Mouse (Mus musculus): ENCODE results near the gene Nsrp1. TPM values are rescaled to one million over a fixed set of nuclear protein-coding genes. Genes with fewer than 3 reads are reported as not detected.
A peak's percentile ranks its signal among the peaks of the same experiment; 100 is the strongest.

The Nsrp1 gene
- polyA plus RNA-seq, 1 experiment = 1.3 TPM

DNA sequence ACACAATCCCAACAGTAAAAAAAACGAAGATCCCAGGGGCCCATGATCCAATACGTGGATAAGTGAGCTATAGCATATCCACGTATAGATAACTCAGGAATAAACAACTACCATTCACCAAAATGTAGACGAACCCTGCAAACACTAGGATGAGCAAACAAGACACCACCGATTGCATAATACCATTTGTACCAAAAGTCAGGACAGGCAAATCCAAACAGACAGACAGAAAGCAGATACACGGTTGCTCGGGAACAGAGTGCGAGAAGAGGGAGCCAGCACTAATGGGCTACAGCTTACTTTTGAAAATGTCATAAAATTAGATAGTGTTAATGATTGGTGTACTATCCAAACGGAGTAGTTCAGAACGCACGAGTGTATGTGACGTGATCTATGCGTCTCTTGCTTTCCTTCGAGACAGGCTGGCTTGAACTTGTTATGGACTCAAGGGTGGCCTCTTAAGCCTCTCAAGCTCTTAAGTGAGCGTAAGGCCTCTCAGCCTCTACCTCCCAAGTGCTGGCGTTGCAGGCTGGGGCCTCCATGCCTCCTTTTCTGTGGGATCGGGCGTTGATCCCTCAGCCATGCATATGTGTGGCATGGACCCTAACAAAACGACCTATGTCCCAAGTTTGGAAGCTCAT, 20.2 kb upstream of the Nsrp1 start:
- 91% methylated on average over 19 of the region's 19 CpGs for WGBS
- H3K27ac ChIP-seq (ENCODE audit: control insufficient read depth, insufficient read depth, low read length) = no peak overlapping the region

GRCm38 (mm10) chr11:77096991-77097390, 18.8 kb upstream of the Nsrp1 start:
- Histone ChIP-seq H3K4me3 (ENCODE audit: control insufficient read depth, insufficient read depth, low read length) (no peak overlapping the region), H3K27ac (ENCODE audit: control insufficient read depth, insufficient read depth, low read length) (no peak overlapping the region), H3K4me1 (replicated peaks; ENCODE audit: control insufficient read depth, insufficient read depth, low read length) (peaks cover 2% of the 10 kb centered on the region; the same call in 1 of the 2 replicates), H3K27me3 (ENCODE audit: control insufficient read depth, insufficient read depth, low read length) (no peaks in the 10 kb centered on the region), H3K36me3 (ENCODE audit: control insufficient read depth, insufficient read depth, low read length) (no peaks in the 10 kb centered on the region)
- DNase-seq = no peak
- WGBS = 58% methylated on average over 7 of the region's 7 CpGs
- TF ChIP-seq CTCF (IDR thresholded peaks at IDR 0.05; ENCODE audit: borderline replicate concordance, control insufficient read depth, extremely low read depth, insufficient read depth, low read length, poor library complexity) (no peak), POLR2A (IDR thresholded peaks at IDR 0.05; ENCODE audit: control insufficient read depth, extremely low read depth, insufficient read depth, low read length, poor library complexity) (no peak)

More for the DNA sequence above, 20.2 kb upstream of the Nsrp1 start:
- Histone ChIP-seq H3K27me3 (ENCODE audit: control insufficient read depth, insufficient read depth, low read length) (no peaks in the 10 kb centered on the region), H3K36me3 (ENCODE audit: control insufficient read depth, insufficient read depth, low read length) (no peaks in the 10 kb centered on the region), H3K4me1 (replicated peaks; ENCODE audit: control insufficient read depth, insufficient read depth, low read length) (no peaks in the 10 kb centered on the region), H3K4me3 (ENCODE audit: control insufficient read depth, insufficient read depth, low read length) (no peak overlapping the region)
- DNase-seq = no peak
- TF ChIP-seq CTCF (IDR thresholded peaks at IDR 0.05; ENCODE audit: borderline replicate concordance, control insufficient read depth, extremely low read depth, insufficient read depth, low read length, poor library complexity) (no peak), POLR2A (IDR thresholded peaks at IDR 0.05; ENCODE audit: control insufficient read depth, extremely low read depth, insufficient read depth, low read length, poor library complexity) (no peak)

DNA sequence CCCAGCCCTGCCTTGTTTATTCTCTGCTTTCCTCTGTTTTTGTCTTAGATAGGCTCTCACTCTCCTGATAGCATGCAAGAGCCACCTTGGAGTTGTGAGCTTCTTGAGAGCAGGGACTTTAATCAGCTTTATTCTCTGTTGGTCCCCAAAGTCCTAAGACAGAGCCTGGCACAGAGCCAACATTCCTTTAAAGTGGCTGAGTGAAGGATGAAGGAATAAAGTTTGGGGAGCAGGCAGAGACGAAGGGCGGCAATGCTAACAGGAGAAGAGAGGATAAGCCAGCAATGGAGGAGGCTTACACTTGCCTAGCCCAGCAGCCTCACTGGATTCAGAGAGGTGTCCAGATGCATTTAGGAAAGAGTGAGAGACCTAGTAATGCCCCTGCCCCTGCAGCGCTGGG, 18.3 kb upstream of the Nsrp1 start:
- 97% methylated on average over 3 of the region's 3 CpGs for WGBS
- no peaks in the 10 kb centered on the region for H3K27me3 ChIP-seq (ENCODE audit: control insufficient read depth, insufficient read depth, low read length)
- TF ChIP-seq POLR2A (IDR thresholded peaks at IDR 0.05; ENCODE audit: control insufficient read depth, extremely low read depth, insufficient read depth, low read length, poor library complexity) = no peak
- no peak overlapping the region for H3K27ac ChIP-seq (ENCODE audit: control insufficient read depth, insufficient read depth, low read length)
- no peak for DNase-seq
- no peak overlapping the region for H3K4me3 ChIP-seq (ENCODE audit: control insufficient read depth, insufficient read depth, low read length)
- peaks cover 2% of the 10 kb centered on the region; the same call in 1 of the 2 replicates for H3K4me1 ChIP-seq (replicated peaks; ENCODE audit: control insufficient read depth, insufficient read depth, low read length)
- no peaks in the 10 kb centered on the region for H3K36me3 ChIP-seq (ENCODE audit: control insufficient read depth, insufficient read depth, low read length)

- no peaks in the 10 kb centered on the region for H3K27me3 ChIP-seq (ENCODE audit: control insufficient read depth, insufficient read depth, low read length)
- no peak for DNase-seq
- peaks cover 2% of the 10 kb centered on the region; the same call in 1 of the 2 replicates for H3K4me1 ChIP-seq (replicated peaks; ENCODE audit: control insufficient read depth, insufficient read depth, low read length)
- no peaks in the 10 kb centered on the region for H3K36me3 ChIP-seq (ENCODE audit: control insufficient read depth, insufficient read depth, low read length)
- no peak overlapping the region for H3K27ac ChIP-seq (ENCODE audit: control insufficient read depth, insufficient read depth, low read length)
- WGBS = 83% methylated on average over 10 of the region's 10 CpGs
- TF ChIP-seq POLR2A (IDR thresholded peaks at IDR 0.05; ENCODE audit: control insufficient read depth, extremely low read depth, insufficient read depth, low read length, poor library complexity) = no peak
- TF ChIP-seq CTCF (IDR thresholded peaks at IDR 0.05; ENCODE audit: borderline replicate concordance, control insufficient read depth, extremely low read depth, insufficient read depth, low read length, poor library complexity) = no peak
- H3K4me3 ChIP-seq (ENCODE audit: control insufficient read depth, insufficient read depth, low read length) = no peak overlapping the region
Measured at GRCm38 (mm10) chr11:77095206-77095605, 17.0 kb upstream of the Nsrp1 start.

- Histone ChIP-seq H3K4me3 (ENCODE audit: control insufficient read depth, insufficient read depth, low read length) (no peak overlapping the region), H3K36me3 (ENCODE audit: control insufficient read depth, insufficient read depth, low read length) (no peaks in the 10 kb centered on the region), H3K27me3 (ENCODE audit: control insufficient read depth, insufficient read depth, low read length) (no peaks in the 10 kb centered on the region), H3K4me1 (replicated peaks; ENCODE audit: control insufficient read depth, insufficient read depth, low read length) (peaks cover 2% of the 10 kb centered on the region; the same call in 1 of the 2 replicates), H3K27ac (ENCODE audit: control insufficient read depth, insufficient read depth, low read length) (no peak overlapping the region)
- no peak for DNase-seq
- WGBS = 71% methylated on average over 8 of the region's 8 CpGs
- TF ChIP-seq POLR2A (IDR thresholded peaks at IDR 0.05; ENCODE audit: control insufficient read depth, extremely low read depth, insufficient read depth, low read length, poor library complexity) = no peak
- no peak for TF ChIP-seq CTCF (IDR thresholded peaks at IDR 0.05; ENCODE audit: borderline replicate concordance, control insufficient read depth, extremely low read depth, insufficient read depth, low read length, poor library complexity)
Measured at GRCm38 (mm10) chr11:77094136-77094535, 15.9 kb upstream of the Nsrp1 start.

DNA sequence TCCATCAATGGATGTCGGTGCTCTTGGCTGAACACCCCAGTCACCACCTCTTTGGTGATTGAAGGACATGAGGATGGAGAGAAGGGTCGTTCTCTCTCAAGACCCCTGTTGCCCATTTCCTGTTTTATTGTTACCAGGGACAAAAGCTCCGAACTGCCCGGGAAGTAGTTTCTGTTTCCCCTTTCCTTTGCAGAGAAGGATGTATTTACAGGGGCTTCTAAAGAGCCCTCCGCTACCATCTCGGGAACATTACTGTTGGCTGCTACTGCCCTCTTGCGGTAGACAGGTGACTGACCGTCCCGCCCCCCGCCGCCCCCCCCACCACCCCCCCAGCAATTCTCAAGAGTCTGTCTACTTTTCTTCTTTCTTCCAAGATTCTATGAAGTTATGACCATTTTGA, 15.0 kb upstream of the Nsrp1 start:
- no peaks in the 10 kb centered on the region for H3K36me3 ChIP-seq (ENCODE audit: control insufficient read depth, insufficient read depth, low read length)
- TF ChIP-seq CTCF (IDR thresholded peaks at IDR 0.05; ENCODE audit: borderline replicate concordance, control insufficient read depth, extremely low read depth, insufficient read depth, low read length, poor library complexity) (no peak), POLR2A (IDR thresholded peaks at IDR 0.05; ENCODE audit: control insufficient read depth, extremely low read depth, insufficient read depth, low read length, poor library complexity) (no peak)
- 2% methylated on average over 11 of the region's 11 CpGs for WGBS
- H3K27me3 ChIP-seq (ENCODE audit: control insufficient read depth, insufficient read depth, low read length) = no peaks in the 10 kb centered on the region
- H3K27ac ChIP-seq (ENCODE audit: control insufficient read depth, insufficient read depth, low read length) = no peak overlapping the region
- H3K4me3 ChIP-seq (ENCODE audit: control insufficient read depth, insufficient read depth, low read length) = no peak overlapping the region
- DNase-seq = peak; percentile 44
- H3K4me1 ChIP-seq (replicated peaks; ENCODE audit: control insufficient read depth, insufficient read depth, low read length) = peaks cover 2% of the 10 kb centered on the region; the same call in 1 of the 2 replicates

DNA sequence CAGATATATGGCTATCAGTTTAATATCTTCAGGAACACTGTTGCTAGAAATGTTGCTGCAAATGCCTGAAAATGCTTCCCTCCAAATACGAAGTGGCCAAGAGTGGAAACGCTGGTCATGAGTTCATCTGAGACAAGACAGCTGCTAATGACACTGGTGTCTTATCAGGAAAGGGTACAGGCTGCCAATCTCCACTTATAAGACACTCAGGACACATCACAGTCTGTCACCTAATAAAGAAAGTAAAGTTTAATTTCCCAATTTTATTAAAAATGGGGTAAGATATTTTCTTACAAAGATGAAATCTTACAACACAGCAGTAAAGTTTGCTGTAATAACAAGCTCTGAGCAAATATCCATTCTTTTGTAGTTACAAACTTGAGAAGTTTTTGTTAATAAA, 10.9 kb upstream of the Nsrp1 start:
- Histone ChIP-seq H3K36me3 (ENCODE audit: control insufficient read depth, insufficient read depth, low read length) (no peaks in the 10 kb centered on the region), H3K4me1 (replicated peaks; ENCODE audit: control insufficient read depth, insufficient read depth, low read length) (peaks cover 2% of the 10 kb centered on the region; the same call in 1 of the 2 replicates), H3K27me3 (ENCODE audit: control insufficient read depth, insufficient read depth, low read length) (no peaks in the 10 kb centered on the region), H3K27ac (ENCODE audit: control insufficient read depth, insufficient read depth, low read length) (no peak overlapping the region), H3K4me3 (ENCODE audit: control insufficient read depth, insufficient read depth, low read length) (no peak overlapping the region)
- 85% methylated on average over 2 of the region's 2 CpGs for WGBS
- no peak for TF ChIP-seq CTCF (IDR thresholded peaks at IDR 0.05; ENCODE audit: borderline replicate concordance, control insufficient read depth, extremely low read depth, insufficient read depth, low read length, poor library complexity)
- DNase-seq = no peak

All from thymus, adult 2 months (tissue).